Mouse (Mus musculus): ENCODE measurements around the gene Ttyh3.

- no peak for TF ChIP-seq CHD2 (IDR thresholded peaks at IDR 0.05; ENCODE audit: low read depth, low read length)
- no peak for TF ChIP-seq MAFK (IDR thresholded peaks at IDR 0.05; ENCODE audit: insufficient read depth, low read depth, low read length)
Measured at GRCm38 (mm10) chr5:140663621-140664180, 14.9 kb upstream of the Ttyh3 start.
